Mouse (Mus musculus) cortical plate, adult 2 months (tissue): ENCODE data around the gene Wdr90. TPM values are rescaled to one million over a fixed set of nuclear protein-coding genes. Genes with fewer than 3 reads are reported as not detected.

Experiments used
- H3K27ac ChIP-seq: fragments of 200-500 bp; 2 replicates; pipeline ENCODE4 v1.5.1; 2012; ENCODE audit warnings: low read length, control low read depth, inconsistent platforms; ENCODE audit not compliant: insufficient read depth
- H3K4me1 ChIP-seq: fragments of 200-500 bp; 2 replicates; pipeline ENCODE4 v1.6.1; 2011; ENCODE audit warnings: low read length; ENCODE audit not compliant: control insufficient read depth, insufficient read depth
- H3K4me3 ChIP-seq: fragments of 200-500 bp; 2 replicates; pipeline ENCODE4 v1.5.1; 2011; ENCODE audit warnings: mild to moderate bottlenecking, low read length, control low read depth; ENCODE audit not compliant: insufficient read depth
- CTCF ChIP-seq: fragments of 200-500 bp; IDR thresholded peaks from 2 replicates; pipeline ENCODE4 v1.5.1; 2011; ENCODE audit warnings: mild to moderate bottlenecking, control low read depth, low read length; ENCODE audit not compliant: insufficient read depth; ENCODE audit errors: extremely low read depth
- POLR2A ChIP-seq: fragments of 200-500 bp; IDR thresholded peaks from 2 replicates; pipeline ENCODE4 v1.6.1; 2011; ENCODE audit warnings: mild to moderate bottlenecking, low read length, control low read depth; ENCODE audit not compliant: insufficient read depth; ENCODE audit errors: extremely low read depth
- polyA plus RNA-seq: library from polyadenylated mRNA; depleted of rRNA; stranded (reverse); fragments of >200 nt; gene quantifications from 2 replicates; pipeline ENCODE4 v1.2.3, GENCODE M21; 2012

The Wdr90 gene
- polyA plus RNA-seq, 1 experiment: 38.2 TPM

DNA sequence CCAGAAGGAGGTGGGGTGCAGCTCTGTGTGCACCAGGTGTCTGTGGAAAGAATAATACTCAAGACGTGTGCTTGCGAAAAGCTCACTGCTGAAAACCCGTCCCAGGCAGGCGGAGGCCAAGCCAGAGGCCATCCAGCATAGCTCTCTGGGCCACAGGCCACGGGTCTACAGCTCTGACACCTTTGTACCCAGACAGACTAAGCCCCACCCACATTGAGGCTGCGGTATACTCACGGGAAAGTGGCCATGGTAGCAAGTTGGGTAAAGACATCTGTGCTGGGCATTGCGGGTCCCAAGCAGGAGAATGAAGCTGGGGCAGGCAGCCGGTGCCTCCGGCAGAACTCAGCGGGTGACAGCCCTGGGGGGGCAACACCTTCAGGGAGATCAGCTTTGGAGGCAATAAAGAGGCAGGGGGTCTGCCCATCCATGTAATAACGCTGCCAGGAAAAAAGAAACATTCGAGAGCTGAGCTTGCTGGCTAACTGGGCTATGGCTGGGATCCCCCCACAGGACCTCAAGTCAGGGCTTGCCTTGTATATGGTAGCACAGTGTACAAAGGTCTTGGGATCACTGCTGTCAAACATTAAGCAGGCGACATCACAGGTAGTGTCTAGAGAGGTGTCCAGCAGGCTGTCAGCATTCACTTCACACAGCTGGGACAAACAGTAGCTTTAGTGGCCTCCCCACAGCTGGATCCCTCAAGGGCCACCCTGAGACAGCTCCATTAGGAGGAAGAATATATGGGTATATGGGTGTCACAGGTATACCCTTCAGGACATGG is 21.7 kb downstream of the Wdr90 start:
- no peak overlapping the region for H3K4me3 ChIP-seq
- H3K4me1 ChIP-seq: peaks cover 10% of the 10 kb centered on the region
- no peak for TF ChIP-seq POLR2A
- no peak for TF ChIP-seq CTCF
- no peak overlapping the region for H3K27ac ChIP-seq

DNA sequence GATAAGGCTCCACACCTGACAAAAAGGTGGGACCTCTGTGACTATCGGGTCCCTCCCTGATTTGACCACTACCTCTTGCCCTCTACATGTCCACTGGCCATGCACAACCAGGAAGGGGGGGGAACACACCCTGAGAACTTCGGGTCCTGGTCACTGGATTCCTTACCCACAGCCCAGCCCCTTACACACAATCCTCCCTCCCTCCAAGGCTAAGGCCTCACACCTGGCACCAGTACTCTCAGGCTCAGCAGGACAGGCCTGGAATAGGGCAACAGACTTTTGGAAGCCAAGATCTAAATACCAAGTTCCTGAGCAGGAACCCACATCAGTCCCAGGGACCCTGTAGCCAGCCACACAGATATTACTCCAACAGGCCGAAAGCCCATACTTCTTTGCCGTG is 22.4 kb downstream of the Wdr90 start:
- no peak overlapping the region for H3K27ac ChIP-seq
- H3K4me1 ChIP-seq: peaks cover 10% of the 10 kb centered on the region
- TF ChIP-seq POLR2A (no peak), CTCF (no peak)
- no peak overlapping the region for H3K4me3 ChIP-seq

DNA sequence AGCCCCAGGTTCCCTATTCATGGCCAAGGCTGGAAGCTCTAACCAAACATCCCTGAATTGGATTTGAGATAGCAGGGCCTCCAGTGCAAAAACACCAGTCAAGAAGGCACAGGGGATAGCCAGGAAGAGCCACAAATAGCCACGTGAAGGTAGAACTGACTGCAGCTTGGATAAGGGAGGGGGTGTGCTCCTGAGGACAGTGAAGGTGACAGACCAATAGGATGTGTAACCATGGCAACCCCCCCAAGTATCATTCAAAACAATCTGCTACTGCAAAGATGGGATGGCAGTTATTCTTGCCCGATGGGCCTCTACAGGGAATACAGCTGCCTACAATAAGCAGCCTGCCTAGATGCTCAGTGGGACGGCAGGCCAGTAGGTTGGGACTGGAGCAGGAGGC is 23.8 kb downstream of the Wdr90 start:
- no peak for TF ChIP-seq POLR2A
- no peak for TF ChIP-seq CTCF
- Histone ChIP-seq H3K4me1 (peaks cover 5% of the 10 kb centered on the region), H3K27ac (peak overlapping the region; percentile 69; the same call in 1 of the 2 replicates), H3K4me3 (no peak overlapping the region; the same call in 1 of the 2 replicates)

DNA sequence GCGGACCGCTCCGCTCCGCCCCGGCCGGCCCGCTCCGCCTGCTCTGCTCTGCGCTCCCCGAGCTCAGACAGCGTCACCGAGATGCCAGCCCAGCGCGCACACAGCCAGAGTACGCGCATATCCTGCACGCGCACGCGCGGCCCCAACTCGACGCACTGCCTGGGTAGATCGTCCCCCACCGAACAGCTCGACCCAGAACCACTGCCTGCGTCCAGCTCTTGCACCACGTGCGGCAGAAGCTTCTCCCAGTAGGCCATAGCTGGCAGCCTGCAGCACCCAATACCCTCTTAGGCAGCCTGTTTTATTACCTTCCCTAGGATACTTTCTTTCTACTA is 24.3 kb downstream of the Wdr90 start, which contains the start of gene Rhbdl1:
TSS of gene Rhbdl1 (minus strand) at position 220 of the 335 bp plus-strand sequence.
- H3K4me1 ChIP-seq: peaks cover 5% of the 10 kb centered on the region
- peak within 1 kb of the TSS; percentile 51 for H3K4me3 ChIP-seq
- peak within 1 kb of the TSS; percentile 69 for H3K27ac ChIP-seq
- TF ChIP-seq CTCF (no peak), POLR2A (peak; percentile 71; the same call in 1 of the 2 replicates)

DNA sequence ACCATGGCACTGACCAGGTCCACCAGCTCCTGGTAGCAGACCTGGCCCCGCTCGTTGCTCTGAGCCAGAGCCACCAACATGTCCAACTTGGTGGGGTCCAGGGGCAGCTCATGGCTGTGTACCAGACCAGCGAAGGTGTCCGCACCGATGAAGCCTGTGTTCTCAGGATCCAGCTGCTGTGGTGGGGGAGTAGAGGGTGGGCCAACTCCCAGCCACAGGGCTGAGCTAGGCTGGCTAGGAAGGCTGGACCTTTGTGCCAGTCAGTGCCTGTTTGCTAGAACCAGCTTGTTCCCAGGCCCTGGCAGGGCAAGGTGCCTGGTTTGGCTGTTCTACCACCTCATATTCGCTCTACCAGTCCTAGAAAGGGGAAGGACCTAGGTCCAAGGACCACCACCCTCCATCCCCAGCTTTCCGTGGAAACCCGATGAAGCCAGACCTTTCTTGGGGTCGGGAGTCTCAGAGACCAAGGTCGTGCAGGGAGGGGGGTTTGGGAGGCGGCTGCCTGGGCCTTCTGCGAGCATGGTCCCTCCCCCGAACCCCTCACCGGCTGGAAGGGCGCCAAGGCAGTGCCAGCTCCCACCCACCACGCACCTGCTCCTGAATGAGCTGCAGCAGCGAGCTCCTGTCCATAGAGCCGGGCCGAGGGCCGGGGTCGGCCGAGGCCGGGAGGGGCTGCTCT is 24.8 kb downstream of the Wdr90 start:
- TF ChIP-seq CTCF (no peak), POLR2A (no peak)
- H3K4me1 ChIP-seq: peaks cover 5% of the 10 kb centered on the region
- peak overlapping the region; percentile 51 for H3K4me3 ChIP-seq
- peak overlapping the region; percentile 69 for H3K27ac ChIP-seq

DNA sequence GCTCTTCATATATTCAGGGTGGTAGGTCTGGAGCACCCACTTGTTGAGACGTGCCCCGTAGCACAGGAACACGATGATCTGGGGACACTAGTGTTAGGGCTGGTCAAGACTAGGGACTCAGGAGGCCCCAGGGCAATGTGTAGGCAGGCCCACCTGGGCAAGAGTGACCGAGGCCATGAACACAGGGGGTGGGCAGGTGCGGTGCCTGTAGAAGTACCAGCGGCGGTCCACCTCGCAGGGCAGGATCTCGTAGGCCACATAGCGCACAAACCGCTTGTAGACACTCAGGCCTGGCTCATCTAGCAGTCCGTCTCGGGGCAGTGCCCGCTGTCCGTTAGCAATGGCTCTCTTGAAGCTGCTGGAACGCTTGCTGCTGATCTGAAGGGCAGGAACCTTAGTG is 25.5 kb downstream of the Wdr90 start:
- Histone ChIP-seq H3K27ac (peak overlapping the region; percentile 69; the same call in 1 of the 2 replicates), H3K4me3 (peak overlapping the region; percentile 51; the same call in 1 of the 2 replicates), H3K4me1 (peaks cover 6% of the 10 kb centered on the region)
- TF ChIP-seq CTCF (no peak), POLR2A (no peak)

DNA sequence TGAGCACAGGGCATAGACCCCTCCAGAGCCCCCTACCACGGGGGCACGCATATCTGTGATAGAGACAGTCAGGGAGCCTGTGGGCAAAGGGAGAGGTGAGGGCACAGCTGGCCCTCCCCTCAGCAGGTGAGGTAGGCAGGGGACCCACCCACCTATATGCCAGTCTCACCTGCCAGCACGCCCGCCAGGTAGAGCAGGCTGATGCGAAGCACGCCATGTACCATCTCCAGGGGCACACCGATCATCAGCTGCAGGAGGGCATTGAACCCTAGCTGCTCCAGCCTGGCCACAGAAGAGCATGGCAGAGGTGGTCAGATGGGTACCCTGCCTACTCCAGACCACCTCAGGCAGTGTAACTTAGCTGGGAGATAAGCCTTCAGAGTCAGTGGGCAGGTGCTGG is 26.0 kb downstream of the Wdr90 start:
- no peak overlapping the region for H3K27ac ChIP-seq
- TF ChIP-seq POLR2A (no peak), CTCF (no peak)
- H3K4me3 ChIP-seq: peak overlapping the region; percentile 51; the same call in 1 of the 2 replicates
- peaks cover 6% of the 10 kb centered on the region for H3K4me1 ChIP-seq

DNA sequence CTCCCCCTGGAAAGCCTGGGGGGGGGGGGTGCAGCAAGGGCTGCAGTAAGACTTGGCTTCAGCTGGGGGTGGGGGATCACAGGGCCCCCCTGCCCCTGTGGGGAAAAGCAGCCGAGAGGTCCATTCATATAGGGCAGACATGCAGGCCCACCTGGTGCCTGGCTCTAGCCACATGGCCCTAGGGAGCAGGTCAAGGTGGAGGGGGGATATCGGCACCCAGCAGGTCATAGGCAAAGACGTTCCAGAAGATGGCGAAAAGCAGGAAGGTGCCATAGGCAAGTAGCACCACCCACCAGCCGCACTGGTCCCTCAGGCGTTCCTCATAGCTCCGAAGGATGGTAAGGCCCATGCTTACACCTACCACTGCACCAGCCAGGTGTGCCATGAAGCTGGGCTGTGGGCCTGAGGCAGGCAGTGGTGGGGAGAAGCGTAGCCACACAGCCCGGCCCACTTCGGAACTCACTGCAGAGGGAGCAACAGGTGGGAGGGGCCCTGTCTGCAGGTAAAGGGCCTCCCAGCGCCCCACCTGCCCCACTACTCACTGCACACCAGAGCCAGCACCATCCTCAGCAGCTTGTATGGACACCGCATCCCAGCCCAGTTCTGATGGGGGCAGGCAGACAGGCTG is 26.6 kb downstream of the Wdr90 start:
- Histone ChIP-seq H3K4me1 (peaks cover 6% of the 10 kb centered on the region), H3K27ac (no peak overlapping the region), H3K4me3 (peak overlapping the region; percentile 79; the same call in 1 of the 2 replicates)
- TF ChIP-seq CTCF (no peak), POLR2A (no peak)

DNA sequence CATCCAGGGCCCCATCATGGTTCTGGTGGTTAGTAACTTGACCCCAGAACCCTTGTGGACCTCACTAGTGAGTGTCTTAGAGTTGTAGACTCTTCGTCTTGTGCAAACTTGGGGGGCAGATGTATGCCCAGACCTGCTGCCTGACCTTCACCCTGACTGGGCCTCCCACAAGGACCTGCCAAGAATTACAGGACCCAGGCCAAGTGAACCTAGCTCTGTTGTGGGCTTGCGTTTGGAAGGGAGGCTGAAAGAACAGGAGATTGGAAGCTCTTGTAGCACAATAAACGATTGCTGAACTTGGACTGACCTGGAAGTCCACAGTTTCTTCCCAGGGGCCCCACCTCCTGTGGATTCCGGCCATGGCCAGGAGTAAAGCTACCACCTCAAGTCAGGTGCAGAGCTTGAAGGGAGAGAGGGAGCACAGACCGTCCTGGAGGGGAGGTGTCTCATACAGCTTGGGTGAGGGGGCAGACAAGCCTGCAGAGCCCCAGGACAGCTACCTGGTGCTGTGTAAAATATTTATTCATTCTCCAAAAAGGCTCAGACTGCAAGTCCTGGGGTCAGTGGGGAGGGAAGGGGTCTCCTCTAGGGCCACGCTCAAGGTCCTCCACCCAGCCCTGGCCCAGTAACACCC is 27.2 kb downstream of the Wdr90 start:
- H3K4me1 ChIP-seq: peaks cover 6% of the 10 kb centered on the region
- peak overlapping the region; percentile 79 for H3K4me3 ChIP-seq
- H3K27ac ChIP-seq: 0 out of 2 replicates have a peak overlapping the region, but pooled peaks have one; percentile 97
- no peak for TF ChIP-seq POLR2A
- TF ChIP-seq CTCF: no peak
